Comparison of ENCODE assay signal across 22 mouse cellular contexts in genomic region chr12:32895806-32896205, GRCm38 (mm10). TPM values are rescaled to one million over a fixed set of nuclear protein-coding genes. Genes with fewer than 3 reads are reported as not detected.
A peak's percentile ranks its signal among the peaks of the same experiment; 100 is the strongest.
DNase-seq lines count a peak whose midpoint lies in the region; ATAC-seq and TF ChIP-seq lines count a peak whose summit lies in the region.
"Had no signal": no experiment of that assay in that cellular context is flagged by ENCODE, and none has a peak within 500 bp of the region (broad histone marks: within the 10 kb centered on the region; RNA-seq: fewer than 3 reads in every experiment).

No protein-coding gene starts in this region.

- 85% methylated on average over 1 of the region's 1 CpGs for WGBS in hindbrain, embryonic 15.5 days
- 83% methylated on average over 1 of the region's 1 CpGs for WGBS in hindbrain, embryonic 12.5 days
- WGBS in neural tube, embryonic 15.5 days, result 90% methylated on average over 1 of the region's 1 CpGs

- no peaks in the 10 kb centered on the region for H3K27me3 ChIP-seq in hindbrain, embryonic 15.5 days
- H3K27me3 ChIP-seq in hindbrain, embryonic 12.5 days, result no peaks in the 10 kb centered on the region
- no peaks in the 10 kb centered on the region for H3K27me3 ChIP-seq in neural tube, embryonic 15.5 days (replicated peaks)
- H3K27me3 ChIP-seq: intestine, embryonic 15.5 days; limb, embryonic 13.5 days; lung, embryonic 15.5 days had no signal

- peak overlapping the region; percentile 84 for H3K27ac ChIP-seq in gastrocnemius, adult 2 months
- H3K27ac ChIP-seq in hindbrain, embryonic 15.5 days (replicated peaks), result no peak overlapping the region
- H3K27ac ChIP-seq in hindbrain, embryonic 12.5 days, result no peak overlapping the region
- H3K27ac ChIP-seq in neural tube, embryonic 15.5 days (replicated peaks), result no peak overlapping the region
- H3K27ac ChIP-seq: embryonic facial prominence, embryonic 12.5 days; heart, embryonic 13.5 days; hindbrain, postnatal 0 days; intestine, embryonic 15.5 days; limb, embryonic 13.5 days; lung, embryonic 15.5 days had no signal

- no peak overlapping the region for H3K9ac ChIP-seq in hindbrain, embryonic 15.5 days
- no peak overlapping the region for H3K9ac ChIP-seq in hindbrain, embryonic 12.5 days
- no peak overlapping the region for H3K9ac ChIP-seq in neural tube, embryonic 15.5 days (replicated peaks)
- H3K9ac ChIP-seq: embryonic facial prominence, embryonic 12.5 days; heart, embryonic 13.5 days; intestine, embryonic 15.5 days; limb, embryonic 13.5 days; lung, embryonic 15.5 days had no signal

- H3K4me3 ChIP-seq in gastrocnemius, adult 2 months, result peak overlapping the region; percentile 62; the same call in 1 of the 2 replicates
- H3K4me3 ChIP-seq in hindbrain, embryonic 15.5 days, result no peak overlapping the region
- H3K4me3 ChIP-seq in hindbrain, embryonic 12.5 days, result no peak overlapping the region
- H3K4me3 ChIP-seq in neural tube, embryonic 15.5 days (replicated peaks), result no peak overlapping the region
- H3K4me3 ChIP-seq: embryonic facial prominence, embryonic 12.5 days; erythroblast, embryonic 14.5 days; heart, adult 2 months; heart, embryonic 13.5 days; intestine, embryonic 15.5 days; limb, embryonic 13.5 days; lung, embryonic 15.5 days had no signal

- no peak for TF ChIP-seq CTCF in gastrocnemius, adult 2 months (IDR thresholded peaks at IDR 0.05)

- ATAC-seq in hindbrain, embryonic 15.5 days (ENCODE audit: low FRiP score, low read depth), result peak; percentile 33; the same call in 1 of the 2 replicates
- no peak; the same call in 1 of the 2 replicates for ATAC-seq in hindbrain, embryonic 12.5 days (ENCODE audit: low FRiP score)
- ATAC-seq in neural tube, embryonic 15.5 days (ENCODE audit: low FRiP score), result peak; percentile 10; the same call in 1 of the 2 replicates
- ATAC-seq: hindbrain, postnatal 0 days; intestine, embryonic 15.5 days had no signal

- no peaks in the 10 kb centered on the region for H3K9me3 ChIP-seq in hindbrain, embryonic 15.5 days
- no peaks in the 10 kb centered on the region for H3K9me3 ChIP-seq in hindbrain, embryonic 12.5 days (replicated peaks)
- no peaks in the 10 kb centered on the region for H3K9me3 ChIP-seq in neural tube, embryonic 15.5 days (replicated peaks)
- H3K9me3 ChIP-seq: embryonic facial prominence, embryonic 12.5 days; heart, embryonic 13.5 days; intestine, embryonic 15.5 days; limb, embryonic 13.5 days; lung, embryonic 15.5 days had no signal

- intact Hi-C loops in gastrocnemius, adult 2 months (cut with DNase I), result loop anchor here (2.0 to 5.0 kb wide), 3 partner anchors 74 to 604 kb away; partner anchors contain the start of gene Ccdc71l
- intact Hi-C loops in gastrocnemius, postnatal 36 days (cut with DNase I), result loop anchor here (5.0 to 10.0 kb wide), 4 partner anchors 34 to 604 kb away; partner anchors contain the start of gene Ccdc71l

- H3K4me1 ChIP-seq in hindbrain, embryonic 15.5 days (replicated peaks), result peaks cover 3% of the 10 kb centered on the region; the same call in 1 of the 2 replicates
- peaks cover 4% of the 10 kb centered on the region; the same call in 1 of the 2 replicates for H3K4me1 ChIP-seq in hindbrain, embryonic 12.5 days
- H3K4me1 ChIP-seq in neural tube, embryonic 15.5 days, result peaks cover 10% of the 10 kb centered on the region

- no peak overlapping the region for H3K4me2 ChIP-seq in hindbrain, embryonic 15.5 days
- H3K4me2 ChIP-seq in hindbrain, embryonic 12.5 days (replicated peaks), result no peak overlapping the region
- H3K4me2 ChIP-seq in neural tube, embryonic 15.5 days, result no peak overlapping the region
- H3K4me2 ChIP-seq: embryonic facial prominence, embryonic 12.5 days; heart, embryonic 13.5 days; intestine, embryonic 15.5 days; limb, embryonic 13.5 days; liver, embryonic 11.5 days; lung, embryonic 15.5 days had no signal

- DNase-seq in gastrocnemius, adult 2 months, result no peak
- DNase-seq in gastrocnemius, postnatal 36 days, result no peak
- DNase-seq in neural tube, embryonic 10.5 days (ENCODE audit: extremely low spot score, low spot score), result no peak
- no peak for DNase-seq in frontal cortex, postnatal 36 days (ENCODE audit: low spot score in 2 of 2)
- DNase-seq: adrenal gland, postnatal 14 days; cerebellum, adult 9-10 months; kidney, adult 2 months; kidney, postnatal 36 days; lung, postnatal 4 days; retina, postnatal 1 day had no signal

- no peaks in the 10 kb centered on the region for H3K36me3 ChIP-seq in hindbrain, embryonic 15.5 days
- no peaks in the 10 kb centered on the region for H3K36me3 ChIP-seq in hindbrain, embryonic 12.5 days
- H3K36me3 ChIP-seq in neural tube, embryonic 15.5 days, result no peaks in the 10 kb centered on the region
- H3K36me3 ChIP-seq: embryonic facial prominence, embryonic 12.5 days; heart, embryonic 13.5 days; intestine, embryonic 15.5 days; limb, embryonic 13.5 days; lung, embryonic 15.5 days had no signal

RNA-seq across cellular contexts. Expression of gene Sypl, which starts 57.9 kb away (rescaled TPM):
- total RNA-seq in gastrocnemius, adult 2 months (2021), result 100 to 1,000 TPM; 174 to 187 TPM
- total RNA-seq in gastrocnemius, postnatal 36 days (2021), result 100 to 1,000 TPM; 153 to 169 TPM
- 39.5 and 42.6 TPM in 2 replicates for polyA plus RNA-seq in hindbrain, embryonic 15.5 days (2015; fragmentation: Nextera tagmentation; extraction: Ambion mirVana)
- 50.9 and 54.5 TPM in 2 replicates for polyA plus RNA-seq in hindbrain, embryonic 12.5 days (2016; fragmentation: Nextera tagmentation; extraction: Ambion mirVana)
- 39.2 and 57.1 TPM in 2 replicates for polyA plus RNA-seq in neural tube, embryonic 15.5 days (2015; fragmentation: Nextera tagmentation; extraction: Ambion mirVana)
